Mouse (Mus musculus): ENCODE data around the gene Opn1mw. TPM values are rescaled to one million over a fixed set of nuclear protein-coding genes. Genes with fewer than 3 reads are reported as not detected.

The Opn1mw gene
- not detected in 2 replicates for polyA plus RNA-seq (2014; fragmentation: Nextera tagmentation; extraction: Ambion mirVana)

DNA sequence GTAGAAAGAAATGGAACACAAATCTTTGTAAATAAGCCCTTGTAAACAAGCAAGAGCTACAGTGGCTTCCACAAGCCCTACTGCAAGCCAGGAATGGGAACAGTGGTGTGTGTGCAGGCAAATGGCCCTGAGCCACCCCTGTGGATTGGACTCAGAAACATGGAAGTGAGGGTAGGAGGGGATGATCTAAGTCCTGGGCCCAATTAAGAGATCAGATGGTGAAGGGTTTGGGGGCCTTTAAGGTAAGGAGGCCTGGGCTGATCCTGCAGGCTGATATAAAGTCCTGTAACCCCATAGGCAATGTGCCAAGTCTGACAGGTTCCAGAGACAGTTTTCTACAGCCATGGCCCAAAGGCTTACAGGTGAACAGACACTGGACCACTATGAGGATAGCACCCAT is at the start of gene Opn1mw:
Gene Opn1mw, plus strand, starts transcription at position 301 of the 400 bp plus-strand sequence.
- no peak within 1 kb of the TSS for H3K4me2 ChIP-seq
- no peak within 1 kb of the TSS for H3K27ac ChIP-seq (ENCODE audit: low read depth, low read length)
- ATAC-seq (replicated peaks; ENCODE audit: insufficient number of reproducible peaks, low FRiP score, low TSS enrichment), result no peak
- H3K9me3 ChIP-seq (replicated peaks; ENCODE audit: control insufficient read depth, low read length), result no peaks in the 10 kb centered on the region
- H3K4me1 ChIP-seq (ENCODE audit: control insufficient read depth, insufficient read depth, low read length), result no peaks in the 10 kb centered on the region
- no peak within 1 kb of the TSS for H3K9ac ChIP-seq (ENCODE audit: low read depth, low read length)
- H3K36me3 ChIP-seq (ENCODE audit: control insufficient read depth, insufficient read depth, low read length), result no peaks in the 10 kb centered on the region
- peaks cover 6% of the 10 kb centered on the region; the same call in 1 of the 2 replicates for H3K27me3 ChIP-seq (ENCODE audit: control insufficient read depth, insufficient read depth, low read length)
- no peak within 1 kb of the TSS for H3K4me3 ChIP-seq (ENCODE audit: low read depth, low read length)

GRCm38 (mm10) chrX:74084276-74084837 is 42.9 kb upstream of the Opn1mw start:
- Histone ChIP-seq H3K36me3 (ENCODE audit: control insufficient read depth, insufficient read depth, low read length) (no peaks in the 10 kb centered on the region), H3K4me1 (ENCODE audit: control insufficient read depth, insufficient read depth, low read length) (0 out of 2 replicates have a peak, but pooled peaks cover 5% of the 10 kb centered on the region), H3K9ac (ENCODE audit: low read depth, low read length) (peak overlapping the region; percentile 89), H3K27ac (ENCODE audit: low read depth, low read length) (peak overlapping the region; percentile 96), H3K4me3 (ENCODE audit: low read depth, low read length) (peak overlapping the region; percentile 64), H3K4me2 (peak overlapping the region; percentile 71), H3K9me3 (replicated peaks; ENCODE audit: control insufficient read depth, low read length) (no peaks in the 10 kb centered on the region), H3K27me3 (ENCODE audit: control insufficient read depth, insufficient read depth, low read length) (peaks cover 4% of the 10 kb centered on the region; the same call in 1 of the 2 replicates)
- no peak for ATAC-seq (replicated peaks; ENCODE audit: insufficient number of reproducible peaks, low FRiP score, low TSS enrichment)
- WGBS (ENCODE audit: insufficient replicate concordance), result 22% methylated on average over 17 of the region's 17 CpGs

- peak; percentile 71 for ATAC-seq (replicated peaks; ENCODE audit: insufficient number of reproducible peaks, low FRiP score, low TSS enrichment)
- Histone ChIP-seq H3K4me1 (ENCODE audit: control insufficient read depth, insufficient read depth, low read length) (0 out of 2 replicates have a peak, but pooled peaks cover 5% of the 10 kb centered on the region), H3K4me3 (ENCODE audit: low read depth, low read length) (peak overlapping the region; percentile 64), H3K27me3 (ENCODE audit: control insufficient read depth, insufficient read depth, low read length) (peaks cover 4% of the 10 kb centered on the region; the same call in 1 of the 2 replicates), H3K9ac (ENCODE audit: low read depth, low read length) (peak overlapping the region; percentile 89), H3K36me3 (ENCODE audit: control insufficient read depth, insufficient read depth, low read length) (no peaks in the 10 kb centered on the region), H3K27ac (ENCODE audit: low read depth, low read length) (peak overlapping the region; percentile 96), H3K9me3 (replicated peaks; ENCODE audit: control insufficient read depth, low read length) (no peaks in the 10 kb centered on the region), H3K4me2 (peak overlapping the region; percentile 71)
- 10% methylated on average over 27 of the region's 56 CpGs for WGBS (ENCODE audit: insufficient replicate concordance)
These were observed 42.2 kb upstream of the Opn1mw start for GRCm38 (mm10) chrX:74084946-74085498.

GRCm38 (mm10) chrX:74085601-74086038 is 41.6 kb upstream of the Opn1mw start:
- WGBS (ENCODE audit: insufficient replicate concordance), result 8% methylated on average over 22 of the region's 27 CpGs
- Histone ChIP-seq H3K27ac (ENCODE audit: low read depth, low read length) (peak overlapping the region; percentile 96), H3K9ac (ENCODE audit: low read depth, low read length) (peak overlapping the region; percentile 89), H3K36me3 (ENCODE audit: control insufficient read depth, insufficient read depth, low read length) (no peaks in the 10 kb centered on the region), H3K27me3 (ENCODE audit: control insufficient read depth, insufficient read depth, low read length) (peaks cover 4% of the 10 kb centered on the region; the same call in 1 of the 2 replicates), H3K4me1 (ENCODE audit: control insufficient read depth, insufficient read depth, low read length) (0 out of 2 replicates have a peak, but pooled peaks cover 5% of the 10 kb centered on the region), H3K9me3 (replicated peaks; ENCODE audit: control insufficient read depth, low read length) (no peaks in the 10 kb centered on the region), H3K4me2 (peak overlapping the region; percentile 58), H3K4me3 (ENCODE audit: low read depth, low read length) (peak overlapping the region; percentile 64)
- ATAC-seq (replicated peaks; ENCODE audit: insufficient number of reproducible peaks, low FRiP score, low TSS enrichment), result peak; percentile 100

DNA sequence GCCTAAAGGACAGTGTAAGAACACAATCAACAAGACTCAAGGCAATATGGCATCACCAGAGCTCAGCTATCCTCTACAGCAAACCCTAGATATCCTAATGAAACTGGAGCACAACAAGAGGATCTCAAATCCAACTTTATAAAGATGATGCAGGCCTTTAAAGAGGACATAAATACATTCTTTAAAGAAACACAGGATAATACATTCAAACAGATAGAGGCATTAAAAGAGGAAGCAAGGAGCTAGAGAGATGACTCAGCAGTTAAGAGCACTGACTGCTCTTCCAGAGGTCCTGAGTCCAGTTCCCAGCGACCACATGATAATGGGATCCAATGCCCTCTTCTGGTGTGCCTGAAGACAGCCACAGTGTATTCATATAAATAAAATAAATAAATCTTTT is 32.1 kb upstream of the Opn1mw start:
- WGBS (ENCODE audit: insufficient replicate concordance), result 64% methylated on average over 1 of the region's 1 CpGs
- Histone ChIP-seq H3K9ac (ENCODE audit: low read depth, low read length) (no peak overlapping the region), H3K9me3 (replicated peaks; ENCODE audit: control insufficient read depth, low read length) (no peaks in the 10 kb centered on the region), H3K4me1 (ENCODE audit: control insufficient read depth, insufficient read depth, low read length) (no peaks in the 10 kb centered on the region), H3K4me3 (ENCODE audit: low read depth, low read length) (no peak overlapping the region), H3K36me3 (ENCODE audit: control insufficient read depth, insufficient read depth, low read length) (no peaks in the 10 kb centered on the region), H3K27ac (ENCODE audit: low read depth, low read length) (no peak overlapping the region), H3K27me3 (ENCODE audit: control insufficient read depth, insufficient read depth, low read length) (no peaks in the 10 kb centered on the region), H3K4me2 (no peak overlapping the region)
- no peak for ATAC-seq (replicated peaks; ENCODE audit: insufficient number of reproducible peaks, low FRiP score, low TSS enrichment)

DNA sequence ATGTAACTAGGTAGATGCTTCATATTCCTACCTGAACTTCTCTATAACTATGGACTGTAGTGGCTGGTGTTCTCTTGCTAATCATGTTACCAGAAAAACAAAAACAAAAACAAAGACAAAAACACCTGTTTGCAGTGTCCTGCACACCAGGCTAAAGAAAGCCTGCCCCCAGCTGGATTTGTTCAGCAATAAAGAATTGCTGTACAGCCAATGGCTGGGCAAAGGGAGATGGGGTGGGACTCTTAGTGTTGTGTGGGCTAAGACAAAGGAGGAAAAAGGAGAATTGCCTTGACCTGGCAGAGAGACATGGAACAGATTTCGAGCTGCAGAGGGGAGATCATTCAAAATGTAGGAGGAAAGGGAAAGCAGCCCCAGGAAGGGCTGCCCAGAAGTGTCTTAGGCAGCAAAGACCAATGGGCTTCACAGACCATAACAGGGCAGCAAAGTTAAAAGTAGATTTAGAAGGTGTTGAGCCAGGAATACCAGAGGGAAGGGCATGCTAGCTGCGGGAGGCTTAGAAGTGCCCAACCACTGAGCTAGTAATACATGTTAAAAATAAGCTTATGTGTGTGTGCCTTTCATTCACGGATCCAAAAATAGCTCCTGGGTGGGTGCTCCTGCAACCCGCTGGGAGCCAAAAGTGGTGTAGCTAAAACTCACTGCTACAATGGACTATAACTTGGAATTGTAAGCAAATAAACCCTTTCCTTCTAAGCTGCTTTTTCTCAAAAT is 23.6 kb upstream of the Opn1mw start:
- no peaks in the 10 kb centered on the region for H3K27me3 ChIP-seq (ENCODE audit: control insufficient read depth, insufficient read depth, low read length)
- H3K9me3 ChIP-seq (replicated peaks; ENCODE audit: control insufficient read depth, low read length), result no peaks in the 10 kb centered on the region
- H3K27ac ChIP-seq (ENCODE audit: low read depth, low read length), result peak overlapping the region; percentile 78
- no peak for ATAC-seq (replicated peaks; ENCODE audit: insufficient number of reproducible peaks, low FRiP score, low TSS enrichment)
- no peak overlapping the region for H3K4me3 ChIP-seq (ENCODE audit: low read depth, low read length)
- no peaks in the 10 kb centered on the region for H3K36me3 ChIP-seq (ENCODE audit: control insufficient read depth, insufficient read depth, low read length)
- no peak overlapping the region for H3K9ac ChIP-seq (ENCODE audit: low read depth, low read length)
- H3K4me1 ChIP-seq (ENCODE audit: control insufficient read depth, insufficient read depth, low read length), result no peaks in the 10 kb centered on the region
- 45% methylated on average over 4 of the region's 4 CpGs for WGBS (ENCODE audit: insufficient replicate concordance)
- H3K4me2 ChIP-seq, result peak overlapping the region; percentile 24; the same call in 1 of the 2 replicates

DNA sequence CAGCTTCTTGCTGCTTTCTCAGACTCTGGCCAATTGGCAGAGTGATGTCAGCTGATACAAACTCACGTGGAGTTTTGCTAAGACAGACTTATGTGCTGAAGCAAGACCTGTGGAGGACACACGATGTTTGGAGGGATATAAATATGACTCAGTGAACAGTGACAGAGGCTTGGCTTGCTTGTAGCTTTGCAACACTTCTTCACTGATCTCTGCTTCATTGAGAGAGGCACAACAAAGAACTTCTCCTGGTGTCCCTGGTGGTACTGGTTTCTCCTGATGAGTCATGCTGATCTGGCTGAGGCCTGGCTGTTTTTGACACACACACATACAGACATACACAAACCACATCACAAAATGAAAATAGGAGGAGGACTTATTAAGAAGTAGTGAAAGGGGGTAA is 21.3 kb upstream of the Opn1mw start:
- H3K4me2 ChIP-seq, result no peak overlapping the region
- no peaks in the 10 kb centered on the region for H3K27me3 ChIP-seq (ENCODE audit: control insufficient read depth, insufficient read depth, low read length)
- H3K4me3 ChIP-seq (ENCODE audit: low read depth, low read length), result no peak overlapping the region
- WGBS (ENCODE audit: insufficient replicate concordance), result 48% methylated on average over 2 of the region's 2 CpGs
- no peak overlapping the region for H3K27ac ChIP-seq (ENCODE audit: low read depth, low read length)
- H3K9me3 ChIP-seq (replicated peaks; ENCODE audit: control insufficient read depth, low read length), result no peaks in the 10 kb centered on the region
- no peak for ATAC-seq (replicated peaks; ENCODE audit: insufficient number of reproducible peaks, low FRiP score, low TSS enrichment)
- no peaks in the 10 kb centered on the region for H3K36me3 ChIP-seq (ENCODE audit: control insufficient read depth, insufficient read depth, low read length)
- no peak overlapping the region for H3K9ac ChIP-seq (ENCODE audit: low read depth, low read length)
- no peaks in the 10 kb centered on the region for H3K4me1 ChIP-seq (ENCODE audit: control insufficient read depth, insufficient read depth, low read length)

DNA sequence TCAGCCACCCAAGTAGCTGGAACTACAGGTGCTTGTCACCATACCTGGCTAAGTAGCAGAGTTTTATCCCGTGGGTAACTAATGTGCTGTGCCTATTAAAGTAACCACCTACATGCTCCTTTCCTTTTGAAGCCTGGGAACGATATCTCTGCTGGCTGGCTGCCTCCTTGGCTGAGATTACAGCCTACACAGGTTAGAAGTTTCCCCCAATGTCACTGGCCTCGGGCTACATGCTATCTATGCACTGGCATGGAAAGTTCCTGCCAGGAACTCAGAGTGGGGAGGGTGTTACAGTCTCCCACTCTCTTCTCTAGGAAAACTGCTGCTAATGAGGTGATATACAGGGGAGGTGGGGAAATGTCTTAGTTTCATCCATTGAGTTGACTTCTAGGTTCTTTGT is 18.5 kb upstream of the Opn1mw start:
- Histone ChIP-seq H3K27ac (ENCODE audit: low read depth, low read length) (no peak overlapping the region), H3K4me1 (ENCODE audit: control insufficient read depth, insufficient read depth, low read length) (no peaks in the 10 kb centered on the region), H3K36me3 (ENCODE audit: control insufficient read depth, insufficient read depth, low read length) (no peaks in the 10 kb centered on the region), H3K27me3 (ENCODE audit: control insufficient read depth, insufficient read depth, low read length) (no peaks in the 10 kb centered on the region), H3K4me2 (no peak overlapping the region), H3K9ac (ENCODE audit: low read depth, low read length) (no peak overlapping the region), H3K4me3 (ENCODE audit: low read depth, low read length) (no peak overlapping the region), H3K9me3 (replicated peaks; ENCODE audit: control insufficient read depth, low read length) (no peaks in the 10 kb centered on the region)
- no peak for ATAC-seq (replicated peaks; ENCODE audit: insufficient number of reproducible peaks, low FRiP score, low TSS enrichment)
- WGBS (ENCODE audit: insufficient replicate concordance), result 41% methylated on average over 3 of the region's 3 CpGs

Data from heart, embryonic 11.5 days (tissue).